In the genomic region with DNA sequence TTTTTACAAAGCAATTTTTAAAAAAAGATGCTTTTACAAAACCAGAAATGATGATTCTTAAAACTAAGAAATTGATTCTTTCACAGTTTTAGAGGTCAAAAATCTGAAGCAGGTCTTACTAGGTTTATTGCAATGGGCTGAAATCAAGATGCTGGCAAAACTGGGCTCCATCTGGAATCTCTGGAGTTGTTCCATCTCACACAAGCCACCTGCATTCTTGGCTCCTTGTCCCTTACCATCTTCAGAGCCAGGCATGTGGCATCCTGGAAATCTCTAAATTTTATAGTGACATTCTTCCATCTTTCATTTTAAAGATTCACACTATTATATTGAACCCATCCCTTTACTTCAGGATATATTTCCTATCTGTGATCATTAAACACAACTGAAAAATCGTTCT, we compare ENCODE assay signal across 26 mouse cellular contexts.
A peak's percentile ranks its signal among the peaks of the same experiment; 100 is the strongest.
DNase-seq lines count a peak whose midpoint lies in the region; ATAC-seq and TF ChIP-seq lines count a peak whose summit lies in the region.
"Had no signal": no experiment of that assay in that cellular context is flagged by ENCODE, and none has a peak within 500 bp of the region (broad histone marks: within the 10 kb centered on the region; RNA-seq: fewer than 3 reads in every experiment).

No protein-coding gene starts in this region.

- ATAC-seq in hindbrain, postnatal 0 days: no peak
- ATAC-seq in cerebellum, adult (ENCODE audit: insufficient number of reproducible peaks, low FRiP score, low TSS enrichment): peak; percentile 93
- ATAC-seq: intestine, embryonic 16.5 days; liver, postnatal 0 days; lung, postnatal 0 days; midbrain, embryonic 16.5 days had no signal

- no peak for TF ChIP-seq CTCF in hindbrain, postnatal 0 days (IDR thresholded peaks at IDR 0.05; ENCODE audit: low read depth)
- no peak for TF ChIP-seq CTCF in cerebellum, adult 2 months (IDR thresholded peaks at IDR 0.05; ENCODE audit: borderline replicate concordance, insufficient read depth, low read depth, low read length)

- peak; percentile 67 for DNase-seq in hindbrain, postnatal 0 days (ENCODE audit: low spot score)
- no peak for DNase-seq in hindbrain, embryonic 10.5 days (ENCODE audit: low spot score)
- DNase-seq in cerebellum, adult 2 months: peak; percentile 90 to 96
- peak; percentile 89 to 92 for DNase-seq in cerebellum, postnatal 25 days
- DNase-seq in urinary bladder, postnatal 4 days (ENCODE audit: low spot score in 2 of 2): no peak
- DNase-seq in liver: no peak
- DNase-seq: adrenal gland, adult 8-10 months; embryo, embryonic 11 days; gastrocnemius, postnatal 36 days; heart, postnatal 36 days; kidney, postnatal 4 days; liver, postnatal 0 days; right cerebral cortex, postnatal 4 days; thymus, adult 18-20 months; thymus, postnatal 36 days had no signal

- H3K27ac ChIP-seq in hindbrain, postnatal 0 days: no peak overlapping the region
- no peak overlapping the region for H3K27ac ChIP-seq in hindbrain, embryonic 10.5 days
- H3K27ac ChIP-seq in cerebellum, adult 2 months (ENCODE audit: insufficient read depth, low read length): no peak overlapping the region
- H3K27ac ChIP-seq: embryonic facial prominence, embryonic 13.5 days; heart, embryonic 15.5 days; hindbrain, embryonic 15.5 days; macrophage; stomach, embryonic 15.5 days had no signal

- no peak for TF ChIP-seq POLR2A in cerebellum, adult 2 months (IDR thresholded peaks at IDR 0.05; ENCODE audit: borderline replicate concordance, insufficient read depth, low read length)

- WGBS in hindbrain, postnatal 0 days: 65% methylated on average over 1 of the region's 1 CpGs
- WGBS in hindbrain, embryonic 10.5 days: 81% methylated on average over 1 of the region's 1 CpGs
- 13% methylated on average over 1 of the region's 1 CpGs for WGBS in cerebellum, adult 2 months

- H3K9ac ChIP-seq in hindbrain, postnatal 0 days (replicated peaks; ENCODE audit: low read length): no peak overlapping the region
- H3K9ac ChIP-seq: embryonic facial prominence, embryonic 13.5 days; heart, embryonic 15.5 days; hindbrain, embryonic 15.5 days; liver, postnatal 0 days; stomach, embryonic 15.5 days had no signal

- H3K27me3 ChIP-seq in hindbrain, postnatal 0 days (ENCODE audit: insufficient read depth, low read length): no peaks in the 10 kb centered on the region
- H3K27me3 ChIP-seq in hindbrain, embryonic 10.5 days (ENCODE audit: insufficient read depth, poor library complexity, severe bottlenecking): no peaks in the 10 kb centered on the region
- H3K27me3 ChIP-seq in cerebellum, adult 2 months (ENCODE audit: control insufficient read depth, insufficient read depth, low read length): no peaks in the 10 kb centered on the region
- H3K27me3 ChIP-seq: embryonic facial prominence, embryonic 13.5 days; heart, embryonic 15.5 days; hindbrain, embryonic 15.5 days; stomach, embryonic 15.5 days had no signal

- H3K4me3 ChIP-seq in hindbrain, postnatal 0 days (ENCODE audit: low read length): no peak overlapping the region
- no peak overlapping the region for H3K4me3 ChIP-seq in hindbrain, embryonic 10.5 days
- no peak overlapping the region for H3K4me3 ChIP-seq in cerebellum, adult 2 months (replicated peaks; ENCODE audit: insufficient read depth, low read depth, low read length)
- H3K4me3 ChIP-seq: embryonic facial prominence, embryonic 13.5 days; erythroblast, embryonic 14.5 days; heart, embryonic 15.5 days; hindbrain, embryonic 15.5 days; stomach, embryonic 15.5 days had no signal

- H3K4me1 ChIP-seq in hindbrain, postnatal 0 days (ENCODE audit: insufficient read depth, low read length): no peaks in the 10 kb centered on the region
- no peaks in the 10 kb centered on the region for H3K4me1 ChIP-seq in hindbrain, embryonic 10.5 days (replicated peaks)
- H3K4me1 ChIP-seq in cerebellum, adult 2 months (ENCODE audit: control insufficient read depth, insufficient read depth, low read length): peaks cover 3% of the 10 kb centered on the region; the same call in 1 of the 2 replicates
- H3K4me1 ChIP-seq: embryonic facial prominence, embryonic 13.5 days; heart, embryonic 15.5 days; hindbrain, embryonic 15.5 days; stomach, embryonic 15.5 days had no signal

- H3K36me3 ChIP-seq in hindbrain, postnatal 0 days (ENCODE audit: insufficient read depth, low read length): no peaks in the 10 kb centered on the region
- no peaks in the 10 kb centered on the region for H3K36me3 ChIP-seq in hindbrain, embryonic 10.5 days
- H3K36me3 ChIP-seq: embryonic facial prominence, embryonic 13.5 days; heart, embryonic 15.5 days; stomach, embryonic 15.5 days had no signal

- H3K4me2 ChIP-seq in hindbrain, postnatal 0 days (ENCODE audit: low read depth, low read length): no peak overlapping the region
- H3K4me2 ChIP-seq: embryonic facial prominence, embryonic 13.5 days; heart, embryonic 15.5 days; hindbrain, embryonic 15.5 days; liver, embryonic 11.5 days; stomach, embryonic 15.5 days had no signal

- no peaks in the 10 kb centered on the region for H3K9me3 ChIP-seq in hindbrain, postnatal 0 days (ENCODE audit: low read length)
- no peaks in the 10 kb centered on the region for H3K9me3 ChIP-seq in hindbrain, embryonic 10.5 days
- H3K9me3 ChIP-seq: embryonic facial prominence, embryonic 13.5 days; heart, embryonic 15.5 days; hindbrain, embryonic 15.5 days; stomach, embryonic 15.5 days had no signal

Comparison
In these comparisons a context has a peak if more than half of its experiments do, and no peak if none do; other contexts are left out.
1. DNase-seq: peak in hindbrain, postnatal 0 days (single experiment), cerebellum, adult 2 months (2 of 2) and cerebellum, postnatal 25 days (2 of 2); none in hindbrain, embryonic 10.5 days (single experiment), urinary bladder, postnatal 4 days (0 of 2) and liver (single experiment).